Mouse (Mus musculus): ENCODE results near the gene Tmem221.
A peak's percentile ranks its signal among the peaks of the same experiment; 100 is the strongest.

Tmem221 gene

GRCm38 (mm10) chr8:71558071-71558957 is at the start of gene Tmem221:
TSS of gene Tmem221 (minus strand) at chr8:71558871.
- no peak for DNase-seq (ENCODE audit: low spot score in 2 of 2)

- no peak for DNase-seq (ENCODE audit: low spot score in 2 of 2)
Observed at GRCm38 (mm10) chr8:71604021-71604420, 45.4 kb upstream of the Tmem221 start.

GRCm38 (mm10) chr8:71602666-71603334 is 44.1 kb upstream of the Tmem221 start:
- no peak for DNase-seq (ENCODE audit: low spot score in 2 of 2)

GRCm38 (mm10) chr8:71601939-71602665 is 43.4 kb upstream of the Tmem221 start:
- no peak for DNase-seq (ENCODE audit: low spot score in 2 of 2)

- DNase-seq (ENCODE audit: low spot score in 2 of 2) = no peak
Observed at GRCm38 (mm10) chr8:71598841-71599240, 40.2 kb upstream of the Tmem221 start.

GRCm38 (mm10) chr8:71598375-71598774 is 39.7 kb upstream of the Tmem221 start:
- no peak for DNase-seq (ENCODE audit: low spot score in 2 of 2)

- no peak for DNase-seq (ENCODE audit: low spot score in 2 of 2)
Observed at GRCm38 (mm10) chr8:71597451-71597850, 38.8 kb upstream of the Tmem221 start, which contains the start of gene Fam129c. TSS of gene Fam129c (plus strand) at chr8:71597648.

GRCm38 (mm10) chr8:71596798-71597197 is 38.1 kb upstream of the Tmem221 start:
- no peak for DNase-seq (ENCODE audit: low spot score in 2 of 2)

- no peak for DNase-seq (ENCODE audit: low spot score in 2 of 2)
Observed at GRCm38 (mm10) chr8:71596384-71596783, 37.7 kb upstream of the Tmem221 start.

- peak; percentile 74 to 83 for DNase-seq (ENCODE audit: low spot score in 2 of 2)
Observed at GRCm38 (mm10) chr8:71595862-71596261, 37.2 kb upstream of the Tmem221 start.

GRCm38 (mm10) chr8:71594324-71594722 is 35.7 kb upstream of the Tmem221 start:
- DNase-seq (ENCODE audit: low spot score in 2 of 2) = no peak

- no peak for DNase-seq (ENCODE audit: low spot score in 2 of 2)
Observed at GRCm38 (mm10) chr8:71593556-71594323, 35.1 kb upstream of the Tmem221 start.

- peak; percentile 81 to 84 for DNase-seq (ENCODE audit: low spot score in 2 of 2)
Observed at GRCm38 (mm10) chr8:71592374-71593170, 33.9 kb upstream of the Tmem221 start.

GRCm38 (mm10) chr8:71591471-71592373 is 33.1 kb upstream of the Tmem221 start, which contains the start of gene Pgls:
TSS of gene Pgls (plus strand) at chr8:71592176.
- peak; percentile 92 to 95 for DNase-seq (ENCODE audit: low spot score in 2 of 2)

GRCm38 (mm10) chr8:71591017-71591416 is 32.3 kb upstream of the Tmem221 start:
- DNase-seq (ENCODE audit: low spot score in 2 of 2) = no peak

GRCm38 (mm10) chr8:71588762-71589161 is 30.1 kb upstream of the Tmem221 start:
- DNase-seq (ENCODE audit: low spot score in 2 of 2) = no peak

GRCm38 (mm10) chr8:71586891-71587290 is 28.2 kb upstream of the Tmem221 start:
- no peak for DNase-seq (ENCODE audit: low spot score in 2 of 2)

- peak in 1 of 2 experiments; percentile 8 for DNase-seq (ENCODE audit: low spot score in 2 of 2)
Observed at GRCm38 (mm10) chr8:71580201-71580600, 21.5 kb upstream of the Tmem221 start.

- DNase-seq (ENCODE audit: low spot score in 2 of 2) = peak in 1 of 2 experiments; percentile 7
Observed at GRCm38 (mm10) chr8:71579476-71579875, 20.8 kb upstream of the Tmem221 start.

Data from frontal cortex, postnatal 14 days (tissue).